10 mouse cellular contexts compared by ENCODE assay signal in genomic region chr13:56555957-56556356, GRCm38 (mm10). TPM values are rescaled to one million over a fixed set of nuclear protein-coding genes. Genes with fewer than 3 reads are reported as not detected.
DNase-seq lines count a peak whose midpoint lies in the region; ATAC-seq and TF ChIP-seq lines count a peak whose summit lies in the region.
"Had no signal": no experiment of that assay in that cellular context is flagged by ENCODE, and none has a peak within 500 bp of the region (broad histone marks: within the 10 kb centered on the region; RNA-seq: fewer than 3 reads in every experiment).

No protein-coding gene starts in this region.

- peak; percentile 68 for TF ChIP-seq CTCF in forebrain, postnatal 0 days (IDR thresholded peaks at IDR 0.05; ENCODE audit: low read depth)

- H3K27ac ChIP-seq in forebrain, postnatal 0 days (ENCODE audit: low read depth, low read length) = no peak overlapping the region
- no peak overlapping the region for H3K27ac ChIP-seq in forebrain, embryonic 13.5 days

- H3K27me3 ChIP-seq in forebrain, postnatal 0 days (ENCODE audit: insufficient read depth, low read length) = no peaks in the 10 kb centered on the region
- no peaks in the 10 kb centered on the region for H3K27me3 ChIP-seq in forebrain, embryonic 13.5 days

- H3K9ac ChIP-seq in forebrain, postnatal 0 days = no peak overlapping the region
- H3K9ac ChIP-seq in forebrain, embryonic 13.5 days = no peak overlapping the region

- intact Hi-C loops in gastrocnemius, postnatal 14 days (cut with DNase I; ENCODE audit: low total_unique reads) = loop anchor here (10.0 kb wide), 1 partner anchor 179 kb away; no protein-coding TSS in a partner anchor

- 0 out of 2 replicates have a peak, but pooled peaks have one; percentile 18 for ATAC-seq in forebrain, postnatal 0 days
- no peak for ATAC-seq in forebrain, embryonic 13.5 days

- H3K4me3 ChIP-seq in forebrain, postnatal 0 days (ENCODE audit: low read depth, low read length) = no peak overlapping the region
- no peak overlapping the region for H3K4me3 ChIP-seq in forebrain, embryonic 13.5 days
- H3K4me3 ChIP-seq: erythroblast, embryonic 14.5 days had no signal

- no peaks in the 10 kb centered on the region for H3K9me3 ChIP-seq in forebrain, postnatal 0 days (ENCODE audit: low read length)
- no peaks in the 10 kb centered on the region for H3K9me3 ChIP-seq in forebrain, embryonic 13.5 days (replicated peaks)

- H3K36me3 ChIP-seq in forebrain, postnatal 0 days (ENCODE audit: insufficient read depth) = no peaks in the 10 kb centered on the region
- no peaks in the 10 kb centered on the region for H3K36me3 ChIP-seq in forebrain, embryonic 13.5 days (ENCODE audit: poor library complexity, severe bottlenecking)

- 0% methylated on average over 1 of the region's 1 CpGs for WGBS in forebrain, postnatal 0 days
- 4% methylated on average over 1 of the region's 1 CpGs for WGBS in forebrain, embryonic 13.5 days

- H3K4me1 ChIP-seq in forebrain, postnatal 0 days (ENCODE audit: insufficient read depth) = no peaks in the 10 kb centered on the region
- peaks cover 12% of the 10 kb centered on the region for H3K4me1 ChIP-seq in forebrain, embryonic 13.5 days

- no peak overlapping the region for H3K4me2 ChIP-seq in forebrain, postnatal 0 days (ENCODE audit: low read depth)
- no peak overlapping the region for H3K4me2 ChIP-seq in forebrain, embryonic 13.5 days

- peak; percentile 56 for DNase-seq in forebrain, postnatal 0 days
- DNase-seq in right cerebral cortex, postnatal 10 days (ENCODE audit: low spot score in 2 of 2) = peak; percentile 44 to 63
- no peak for DNase-seq in right cerebral cortex, adult 18-20 months
- DNase-seq in gastrocnemius, postnatal 14 days = peak; percentile 60
- DNase-seq in layer of hippocampus, postnatal 10 days (ENCODE audit: low spot score in 2 of 2) = peak; percentile 36 to 53
- DNase-seq in yolk sac, embryonic 10.5 days (ENCODE audit: low spot score) = no peak
- DNase-seq in frontal cortex, postnatal 10 days (ENCODE audit: low spot score in 2 of 2) = no peak

RNA-seq across cellular contexts. Expression of gene Lect2, which starts 7.7 kb away (rescaled TPM):
- not detected in 2 replicates for total RNA-seq in forebrain, postnatal 0 days (2014; rRNA removed)
- not detected in 2 replicates for polyA plus RNA-seq in forebrain, postnatal 0 days (2015; fragmentation: Nextera tagmentation; extraction: Ambion mirVana)
- not detected in 2 replicates for polyA plus RNA-seq in forebrain, embryonic 13.5 days (2015; fragmentation: Nextera tagmentation; extraction: Ambion mirVana)
- total RNA-seq in gastrocnemius, postnatal 14 days (2021) = not detected
- not detected for total RNA-seq in layer of hippocampus, postnatal 10 days (2021)
- polyA plus RNA-seq: limb, embryonic 11.5 days had no signal

RNA-seq across cellular contexts. Expression of gene Fbxl21, which starts 33.7 kb away (rescaled TPM):
- 5.4 and 7.1 TPM in 2 replicates for total RNA-seq in forebrain, postnatal 0 days (2014; rRNA removed)
- polyA plus RNA-seq in forebrain, postnatal 0 days (2015; fragmentation: Nextera tagmentation; extraction: Ambion mirVana) = 3.4 and 4.3 TPM in 2 replicates
- polyA plus RNA-seq in forebrain, embryonic 13.5 days (2015; fragmentation: Nextera tagmentation; extraction: Ambion mirVana) = 1.8 and 1.9 TPM in 2 replicates
- under 1 TPM in 1 of 2 experiments, not detected in 1; 0.14 TPM for total RNA-seq in gastrocnemius, postnatal 14 days (2021)
- total RNA-seq in layer of hippocampus, postnatal 10 days (2021) = 1 to 10 TPM; 3.6 to 5.5 TPM
- polyA plus RNA-seq: erythroblast, embryonic 14.5 days had no signal

RNA-seq across cellular contexts. Expression of gene Tgfbi, which starts 53.4 kb away (rescaled TPM):
- 4.3 and 4.8 TPM in 2 replicates for total RNA-seq in forebrain, postnatal 0 days (2014; rRNA removed)
- polyA plus RNA-seq in forebrain, postnatal 0 days (2015; fragmentation: Nextera tagmentation; extraction: Ambion mirVana) = 4.9 and 5.3 TPM in 2 replicates
- 4.8 and 6.9 TPM in 2 replicates for polyA plus RNA-seq in forebrain, embryonic 13.5 days (2015; fragmentation: Nextera tagmentation; extraction: Ambion mirVana)
- 10 to 100 TPM; 33.5 to 45.6 TPM for total RNA-seq in gastrocnemius, postnatal 14 days (2021)
- 1 to 10 TPM; 3.9 to 4.1 TPM for total RNA-seq in layer of hippocampus, postnatal 10 days (2021)

Comparison
In these comparisons a context has a peak if more than half of its experiments do, and no peak if none do; other contexts are left out.
1. DNase-seq: peak in forebrain, postnatal 0 days (single experiment), right cerebral cortex, postnatal 10 days (2 of 2), gastrocnemius, postnatal 14 days (single experiment) and layer of hippocampus, postnatal 10 days (2 of 2); none in right cerebral cortex, adult 18-20 months (single experiment), yolk sac, embryonic 10.5 days (single experiment) and frontal cortex, postnatal 10 days (0 of 2).